Mouse (Mus musculus) kidney, adult 8-10 months (tissue): ENCODE results near the gene Prnd.

ENCODE experiments used
- DNase-seq, 2 experiments: peaks; one replicate each; pipeline ENCODE4 v3.0.0; 2022

Prnd gene

GRCm38 (mm10) chr2:131987950-131988349, 37.3 kb downstream of the Prnd start:
- DNase-seq, result no peak

- no peak for DNase-seq
Observed at GRCm38 (mm10) chr2:131988550-131988949, 37.9 kb downstream of the Prnd start.

- no peak for DNase-seq
Observed at GRCm38 (mm10) chr2:131992487-131992886, 41.8 kb downstream of the Prnd start.

GRCm38 (mm10) chr2:131993151-131993550, 42.5 kb downstream of the Prnd start:
- no peak for DNase-seq

GRCm38 (mm10) chr2:131993563-131994088, 43.0 kb downstream of the Prnd start:
- peak in 1 of 2 experiments; percentile 50 for DNase-seq

GRCm38 (mm10) chr2:131994971-131995370, 44.3 kb downstream of the Prnd start:
- no peak for DNase-seq

GRCm38 (mm10) chr2:131995742-131996141, 45.1 kb downstream of the Prnd start:
- DNase-seq, result peak in 1 of 2 experiments; percentile 20

- DNase-seq, result no peak
Observed at GRCm38 (mm10) chr2:131996369-131996768, 45.7 kb downstream of the Prnd start.

- no peak for DNase-seq
Observed at GRCm38 (mm10) chr2:131997356-131997755, 46.7 kb downstream of the Prnd start.

GRCm38 (mm10) chr2:132001696-132002334, 51.2 kb downstream of the Prnd start:
- DNase-seq, result no peak

- DNase-seq, result no peak
Observed at GRCm38 (mm10) chr2:132003916-132004315, 53.3 kb downstream of the Prnd start.

GRCm38 (mm10) chr2:132004495-132005136, 54.0 kb downstream of the Prnd start:
- DNase-seq, result no peak

- no peak for DNase-seq
Observed at GRCm38 (mm10) chr2:132005445-132005844, 54.8 kb downstream of the Prnd start.
